Mouse (Mus musculus) thymus, adult 2 months (tissue): Measurements from ENCODE around the gene Cd79b.

Experiments
- CTCF ChIP-seq: fragments of 200-500 bp; IDR thresholded peaks from 2 replicates; pipeline ENCODE4 v1.5.1; 2012; ENCODE audit warnings: mild to moderate bottlenecking, control low read depth, low read length, moderate library complexity, borderline replicate concordance; ENCODE audit not compliant: control insufficient read depth, poor library complexity, insufficient read depth; ENCODE audit errors: extremely low read depth
- POLR2A ChIP-seq: fragments of 200-500 bp; IDR thresholded peaks from 2 replicates; pipeline ENCODE4 v1.6.1; 2012; ENCODE audit warnings: mild to moderate bottlenecking, low read length, control low read depth, moderate library complexity; ENCODE audit not compliant: control insufficient read depth, poor library complexity, insufficient read depth; ENCODE audit errors: extremely low read depth

- TF ChIP-seq CTCF (no peak), POLR2A (no peak)
Observed at GRCm38 (mm10) chr11:106306065-106306385, 8.5 kb downstream of the Cd79b start.
